Mouse (Mus musculus): ENCODE data around the gene Pkig.

Gene Pkig

DNA sequence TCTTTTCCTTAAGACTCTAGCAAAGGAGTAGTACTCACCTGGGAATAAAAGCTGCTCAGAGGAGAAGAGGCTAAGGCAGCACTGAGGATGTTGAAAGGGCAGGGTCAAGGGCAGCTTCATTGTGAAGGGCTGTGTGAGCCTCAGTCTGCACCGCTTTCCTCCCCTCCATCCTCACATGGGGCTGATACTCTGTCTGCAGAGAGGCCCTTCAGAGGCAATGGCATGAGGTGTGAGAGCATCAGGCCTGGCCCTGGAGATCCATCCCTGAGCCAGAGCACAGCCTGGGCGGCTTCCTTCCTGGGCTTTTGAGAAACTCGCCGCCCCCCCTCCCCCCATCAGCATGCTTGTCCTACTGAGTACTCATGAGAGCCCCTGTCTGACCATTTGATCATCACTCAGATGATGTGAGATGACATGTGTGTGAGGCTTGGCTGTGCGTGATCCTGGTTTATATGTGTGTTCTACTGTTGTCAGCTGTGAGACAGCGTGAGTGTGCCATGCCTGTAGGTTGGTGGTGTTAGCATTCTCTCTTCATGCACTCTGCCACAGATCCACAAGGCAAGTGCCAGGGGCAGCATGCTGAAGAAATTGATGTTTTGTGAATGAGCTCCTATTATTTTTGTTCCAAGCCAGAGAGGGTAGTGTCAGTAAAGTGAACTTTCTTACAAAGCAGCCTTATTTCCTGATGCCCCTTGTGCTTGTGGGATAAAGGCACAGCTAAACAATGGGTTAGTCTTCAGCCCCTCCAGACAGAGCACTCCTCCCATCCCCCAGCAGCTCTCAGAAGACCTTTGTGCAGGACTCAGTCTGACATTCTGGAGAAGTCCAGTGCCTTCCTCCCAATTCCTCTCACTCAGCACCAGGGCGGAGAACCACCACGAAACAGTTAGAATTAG lies 32.5 kb downstream of the Pkig start:
- ChIA-PET CTCF (interaction anchor here in 3 of 4 experiments (0.5 to 1.3 kb wide), 4 partner anchors 97 to 156 kb away, joined by 3 to 4 read pairs (median 3); no protein-coding TSS in a partner anchor), POLR2A (interaction anchor here in 2 of 4 experiments (1.0 to 2.3 kb wide), 4 partner anchors 9 to 156 kb away, joined by 3 to 4 read pairs (median 4); partner anchors contain the start of gene Pkig (in 1 of the 2))

DNA sequence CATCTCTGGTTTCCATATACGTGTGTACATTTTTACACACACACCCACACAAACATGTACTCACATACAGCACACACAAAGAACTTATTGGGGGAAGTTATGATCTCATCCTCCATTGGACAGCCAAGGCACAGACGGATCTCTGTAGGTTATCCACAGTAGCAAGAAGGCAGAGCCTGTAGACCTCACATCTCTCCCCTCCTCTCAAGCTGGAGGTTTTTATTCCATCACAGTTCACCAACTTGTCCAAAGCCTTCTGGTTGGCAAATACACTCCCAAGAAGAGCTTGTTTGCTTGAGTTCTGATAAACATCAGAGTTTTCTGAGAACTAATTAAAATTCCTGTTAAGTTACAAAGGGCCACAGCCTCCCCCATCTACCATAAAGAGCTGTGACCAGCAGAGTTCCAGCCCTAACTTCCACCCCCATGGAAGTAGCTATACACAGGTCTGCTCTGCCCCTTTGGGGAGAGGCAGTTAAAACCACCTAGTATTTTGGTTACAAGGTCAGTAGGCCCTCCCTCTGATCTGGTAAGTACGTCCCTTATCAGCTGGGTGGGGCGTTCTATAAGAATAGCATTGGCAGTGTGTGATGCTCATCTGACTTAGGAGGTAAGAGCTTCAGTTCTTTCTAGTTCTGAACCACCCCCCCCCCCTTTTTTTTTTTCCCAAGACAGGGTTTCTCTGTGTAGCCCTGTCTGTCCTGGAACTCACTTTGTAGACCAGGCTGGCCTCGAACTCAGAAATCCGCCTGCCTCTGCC lies 33.8 kb downstream of the Pkig start:
- POLR2A ChIA-PET, result interaction anchor here in 2 of 4 experiments (0.7 to 2.3 kb wide), 4 partner anchors 11 to 82 kb away, joined by 3 to 4 read pairs (median 3); no protein-coding TSS in a partner anchor

DNA sequence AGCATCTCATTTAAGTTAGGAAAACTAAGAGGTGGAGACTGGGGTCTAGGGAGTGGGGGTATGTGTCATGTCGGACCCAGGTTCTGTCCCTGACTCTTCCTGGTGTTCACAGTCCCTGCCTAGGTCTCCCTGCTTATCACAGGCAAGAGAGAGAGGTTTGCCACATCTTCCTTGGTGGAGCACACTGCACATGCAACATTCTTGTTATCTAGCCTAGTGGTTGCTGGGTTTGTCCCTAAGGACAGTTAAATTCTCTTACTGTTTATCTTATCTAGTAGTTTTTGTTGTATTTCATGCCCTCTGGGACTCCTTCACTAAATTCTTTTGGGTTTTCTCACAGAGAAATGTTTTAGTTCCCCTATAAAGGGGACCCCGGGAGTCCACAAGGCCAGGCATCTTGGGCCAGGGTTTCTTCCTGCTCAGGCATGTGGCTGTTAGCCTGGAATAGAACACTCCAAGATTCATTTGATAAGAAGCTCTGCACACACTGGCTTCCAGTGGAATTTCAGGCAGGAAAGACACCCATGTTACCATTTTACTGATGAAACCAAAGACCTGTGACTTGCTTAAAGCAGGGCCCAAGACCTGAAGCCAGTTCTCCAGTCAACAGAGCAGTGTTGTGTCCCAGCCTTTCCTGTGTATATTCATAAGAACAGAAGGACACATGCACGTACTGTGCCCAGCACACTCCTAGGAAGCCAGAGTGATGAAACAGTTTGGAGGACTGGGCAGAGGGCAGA lies 34.9 kb downstream of the Pkig start:
- CTCF ChIA-PET, result interaction anchor here in 1 of 4 experiments (0.6 kb wide), 1 partner anchor 162 kb away, joined by 3 read pairs; no protein-coding TSS in a partner anchor
- POLR2A ChIA-PET, result interaction anchor here in 1 of 4 experiments (0.8 to 1.3 kb wide), 2 partner anchors 18 to 52 kb away, joined by 3 read pairs; no protein-coding TSS in a partner anchor

More for the DNA sequence above, 33.8 kb downstream of the Pkig start:
- CTCF ChIA-PET, result interaction anchor here in 3 of 4 experiments (0.6 to 1.0 kb wide), 3 partner anchors 24 to 163 kb away, joined by 3 to 5 read pairs (median 3); no protein-coding TSS in a partner anchor

DNA sequence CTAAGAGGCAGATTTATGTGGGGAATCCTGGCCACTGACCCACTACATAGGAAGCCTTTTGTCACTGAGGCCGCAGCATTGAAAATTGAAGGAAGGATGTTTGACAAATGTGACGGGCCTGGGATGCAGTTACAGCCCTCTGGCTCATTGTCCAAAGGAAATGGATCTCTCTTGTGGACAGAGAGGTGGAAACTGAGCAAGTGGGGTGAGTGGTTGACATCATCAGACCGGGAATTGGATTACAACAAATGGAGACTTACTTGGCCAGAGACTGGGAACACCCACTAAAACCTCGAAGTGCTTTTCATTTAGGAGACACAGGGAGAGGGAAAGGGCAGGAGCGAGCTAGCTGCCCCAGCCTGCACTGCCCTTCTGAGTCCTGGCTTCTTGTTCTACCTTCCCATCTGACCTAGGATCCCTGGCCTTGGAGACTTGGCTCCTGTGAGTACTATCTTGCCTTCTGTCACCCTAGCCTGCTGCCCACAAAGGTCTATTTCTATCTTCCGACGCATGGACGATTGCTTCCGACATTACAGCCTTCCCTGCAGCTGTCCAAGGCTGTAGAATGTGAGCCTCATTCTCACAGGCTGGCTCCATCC lies 35.6 kb downstream of the Pkig start:
- POLR2A ChIA-PET, result no interaction called here

DNA sequence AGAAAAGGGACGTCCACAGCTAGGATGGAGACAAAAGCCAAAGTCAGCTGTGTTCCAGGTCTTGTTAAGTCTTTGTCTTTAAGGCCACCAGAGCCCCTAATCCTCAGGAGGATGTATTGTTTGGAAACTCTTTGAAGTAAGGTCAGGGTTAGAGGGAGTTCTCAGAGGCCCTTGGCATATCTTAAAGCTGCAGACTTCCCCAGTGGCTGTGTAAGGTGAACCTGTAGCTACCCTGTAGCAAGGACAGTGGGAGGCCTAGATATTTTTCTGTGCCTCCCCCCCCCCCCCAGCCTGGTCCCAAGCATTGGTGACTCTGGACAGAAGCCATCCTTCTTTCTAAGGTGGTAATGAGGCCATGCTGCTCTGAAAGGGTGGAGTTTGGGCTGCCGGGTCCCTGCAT lies 38.6 kb downstream of the Pkig start:
- ChIA-PET POLR2A (interaction anchor here in 1 of 4 experiments (2.5 kb wide), 1 partner anchor 50 kb away, joined by 13 read pairs; the partner anchor contains the start of gene Serinc3), CTCF (no interaction called here)

More for the DNA sequence above, 35.6 kb downstream of the Pkig start:
- CTCF ChIA-PET, result no interaction called here

DNA sequence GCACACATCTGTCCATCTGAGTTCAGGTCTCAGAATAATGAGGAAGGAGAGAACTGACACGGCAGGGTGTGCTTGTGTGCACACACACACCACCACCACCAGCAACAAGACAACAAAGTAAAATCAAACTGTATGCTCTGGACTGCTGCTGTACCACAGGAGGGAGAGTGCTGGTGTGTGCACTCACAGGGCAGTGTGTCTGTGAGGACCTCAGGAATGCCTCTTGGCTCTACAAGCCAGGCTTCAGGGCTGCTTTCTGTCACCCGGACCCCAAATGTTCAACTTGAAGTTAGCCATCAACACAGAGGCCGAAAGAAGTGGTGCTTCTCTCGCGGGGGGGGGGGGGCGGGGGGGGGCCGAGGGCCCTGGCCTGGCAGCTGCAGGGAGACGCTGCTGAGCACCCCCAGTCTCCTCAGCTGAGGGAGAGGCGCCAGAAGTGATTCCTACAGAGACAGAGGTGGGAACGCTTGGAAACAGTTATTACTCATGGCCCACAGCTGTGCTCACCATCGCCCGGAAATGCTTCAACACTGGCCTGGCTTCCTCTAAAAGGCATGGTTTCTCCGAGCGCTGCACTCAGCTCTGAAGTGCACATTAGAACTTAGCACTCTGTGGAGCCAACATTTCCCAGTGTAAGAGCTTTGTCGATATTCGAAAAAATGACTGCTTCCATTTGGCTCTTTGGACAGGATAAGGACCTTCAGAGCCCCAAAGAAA lies 39.7 kb downstream of the Pkig start:
- ChIA-PET CTCF (interaction anchor here in 1 of 4 experiments (0.7 kb wide), 1 partner anchor 107 kb away, joined by 3 read pairs; no protein-coding TSS in a partner anchor), POLR2A (interaction anchor here in 2 of 4 experiments (1.3 to 2.5 kb wide), 4 partner anchors 12 to 51 kb away, joined by 5 to 13 read pairs (median 9); partner anchors contain the start of genes Pkig (in 1 of the 2) and Serinc3 (in 1 of the 2))

DNA sequence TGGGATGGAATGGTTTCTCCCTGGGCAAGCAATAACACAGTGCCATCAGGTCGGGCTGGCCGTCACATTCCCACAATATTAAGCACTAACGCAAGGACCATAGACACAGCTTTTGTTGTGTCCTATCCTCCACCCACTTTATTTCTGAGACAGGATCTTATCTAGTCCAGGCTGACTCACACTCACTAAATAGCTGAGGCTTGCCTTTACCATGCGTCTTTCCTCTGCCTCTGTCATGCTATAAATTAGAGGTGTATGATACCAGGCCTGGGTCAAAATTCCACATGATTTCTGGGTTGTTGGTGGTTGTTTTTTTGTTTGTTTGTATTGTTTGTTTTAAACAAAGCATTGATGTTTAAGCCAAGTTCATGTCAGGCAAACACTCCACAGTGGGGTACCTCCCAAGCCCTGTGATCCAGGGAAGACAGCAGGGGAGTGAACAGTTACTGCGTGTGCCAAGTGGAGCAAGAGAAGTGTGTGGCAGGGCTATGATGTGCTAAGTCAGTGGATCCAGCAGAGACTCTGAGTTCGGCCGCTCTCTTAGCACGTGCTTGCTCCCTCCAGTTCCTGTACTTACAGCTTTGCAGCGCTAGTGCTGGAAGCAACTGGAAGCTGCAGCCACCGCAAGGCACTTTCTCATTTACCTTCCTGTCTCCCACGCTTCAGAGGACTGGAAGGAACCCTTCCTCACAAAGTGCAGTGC lies 41.0 kb downstream of the Pkig start:
- ChIA-PET POLR2A (interaction anchor here in 2 of 4 experiments (1.2 to 2.5 kb wide), 6 partner anchors 9 to 53 kb away, joined by 3 to 13 read pairs (median 5); partner anchors contain the start of genes Pkig (in 1 of the 2) and Serinc3 (in 1 of the 2)), CTCF (interaction anchor here in 1 of 4 experiments (0.9 to 1.1 kb wide), 2 partner anchors 100 to 227 kb away, joined by 3 read pairs; partner anchors contain the start of gene Fitm2)

DNA sequence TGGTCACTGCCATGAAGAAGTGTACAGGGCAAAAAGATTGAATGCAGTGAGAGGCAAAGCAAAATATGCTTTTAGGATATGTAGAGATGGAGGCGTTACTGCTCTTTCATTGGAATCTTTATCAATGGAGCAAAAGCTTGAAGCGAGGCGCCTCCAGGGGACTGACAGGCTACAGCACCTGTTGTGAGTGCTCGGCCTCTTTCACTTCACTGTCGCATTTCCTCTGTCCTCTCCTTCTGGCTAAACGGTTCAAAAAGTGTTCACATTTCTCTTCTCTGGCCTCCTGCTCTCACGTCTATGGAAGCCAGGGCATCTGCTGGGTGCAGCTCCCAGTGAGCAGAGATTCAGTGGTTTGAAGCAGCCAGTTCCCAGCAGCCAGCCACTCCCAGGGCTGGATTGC lies 44.2 kb downstream of the Pkig start:
- POLR2A ChIA-PET, result no interaction called here
- CTCF ChIA-PET, result no interaction called here

DNA sequence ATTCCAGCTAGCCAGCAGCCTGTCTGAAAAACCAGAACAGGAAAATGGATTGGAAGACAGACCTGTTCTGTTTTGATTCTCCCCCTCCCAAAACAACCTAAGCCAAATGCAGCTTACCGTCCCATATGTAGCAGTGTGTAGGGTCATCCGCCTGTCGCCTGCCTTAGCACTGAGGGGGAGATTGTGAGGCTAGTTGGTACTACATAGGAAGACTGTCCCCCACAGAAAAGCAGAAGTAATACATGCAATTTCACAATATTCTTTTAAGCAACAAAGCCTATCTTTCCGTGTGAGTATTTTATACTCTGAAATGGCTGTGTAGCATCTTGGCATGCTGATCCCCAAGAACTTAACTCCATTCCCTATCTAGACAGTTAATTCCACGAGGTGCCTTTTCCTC lies 44.7 kb downstream of the Pkig start:
- ChIA-PET POLR2A (no interaction called here), CTCF (no interaction called here)

DNA sequence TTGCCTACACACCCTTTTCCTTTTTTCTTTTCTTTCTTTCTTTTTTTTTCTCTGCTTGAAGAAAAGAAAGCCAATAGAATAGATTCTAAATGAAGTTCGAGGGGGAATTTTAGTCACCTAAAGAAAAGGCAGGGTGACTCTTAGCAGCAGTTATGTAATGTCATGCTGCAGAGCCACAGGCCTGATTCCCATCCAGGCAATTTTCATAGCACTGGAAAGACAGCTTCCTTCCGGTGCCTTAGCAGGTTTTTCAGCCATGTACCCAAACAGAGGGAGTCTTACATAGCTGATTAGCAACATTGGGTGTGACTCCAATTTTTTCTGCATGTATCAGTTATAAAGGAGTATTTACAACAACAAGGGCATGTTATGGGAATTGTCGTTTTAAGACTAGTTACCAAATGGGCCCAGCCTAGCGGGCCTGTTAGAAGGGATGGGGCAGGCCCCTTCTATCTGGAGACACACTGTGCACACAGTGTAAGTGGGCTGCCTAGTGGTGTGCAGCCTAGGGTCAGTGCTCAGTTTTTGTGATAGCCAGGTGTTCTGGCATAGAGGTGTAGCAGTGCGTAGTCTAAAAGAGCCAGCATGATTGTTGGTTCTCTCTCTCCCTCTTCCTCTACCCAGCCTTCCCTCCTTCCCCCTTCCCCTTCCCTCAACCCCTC lies 45.5 kb downstream of the Pkig start:
- CTCF ChIA-PET, result interaction anchor here in 2 of 4 experiments (0.6 kb wide), 2 partner anchors 74 to 686 kb away, joined by 3 to 4 read pairs; no protein-coding TSS in a partner anchor
- POLR2A ChIA-PET, result interaction anchor here in 1 of 4 experiments (0.8 kb wide), 1 partner anchor 9 kb away, joined by 3 read pairs; no protein-coding TSS in a partner anchor

DNA sequence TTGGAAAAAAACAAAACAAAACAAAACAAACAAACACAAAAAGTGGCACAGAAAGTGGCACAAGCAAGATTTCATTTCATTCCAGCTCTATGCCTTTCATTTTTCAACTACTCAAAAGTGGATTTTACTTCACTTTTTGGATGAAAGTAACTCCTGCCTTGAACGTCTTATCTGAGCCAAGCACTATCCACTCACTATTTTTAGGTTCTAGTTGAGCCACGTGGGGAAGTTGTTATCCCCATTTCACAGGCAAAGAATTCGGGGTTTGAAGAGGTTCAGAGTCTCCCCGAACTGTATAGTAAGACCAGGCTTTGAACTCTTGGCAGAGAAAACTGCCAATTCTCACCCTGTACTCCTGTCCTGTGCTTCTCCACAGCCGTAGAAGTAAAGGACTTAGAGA lies 50.1 kb downstream of the Pkig start:
- CTCF ChIA-PET, result interaction anchor here in 1 of 4 experiments (0.6 to 1.5 kb wide), 4 partner anchors 11 to 362 kb away, joined by 3 to 5 read pairs (median 4); no protein-coding TSS in a partner anchor
- POLR2A ChIA-PET, result interaction anchor here in 1 of 4 experiments (1.6 kb wide), 1 partner anchor 23 kb away, joined by 7 read pairs; no protein-coding TSS in a partner anchor

DNA sequence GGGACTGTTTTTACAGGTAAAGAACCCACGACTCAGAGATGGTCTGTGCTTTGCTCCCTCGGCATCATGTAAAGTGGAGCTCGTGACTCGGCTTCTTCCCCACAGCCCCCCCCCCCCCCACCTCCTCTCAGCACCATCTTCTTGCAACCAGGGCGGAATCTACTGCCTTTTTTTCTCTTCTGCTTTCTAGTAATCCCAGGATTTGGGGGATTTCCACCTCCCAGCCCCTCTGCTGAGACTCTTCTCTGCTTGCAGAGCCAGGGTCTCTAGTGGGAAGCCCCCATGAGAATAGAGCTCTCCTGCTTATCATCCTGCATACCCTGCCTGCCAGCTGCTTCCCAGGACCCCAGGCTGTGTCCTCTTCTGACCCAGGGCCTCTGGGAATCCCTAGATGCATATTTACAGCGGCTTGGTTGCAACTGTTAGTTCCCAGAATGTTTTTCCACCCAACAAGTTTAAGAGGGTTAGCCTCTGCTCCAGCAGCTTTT lies 50.6 kb downstream of the Pkig start:
- ChIA-PET CTCF (interaction anchor here in 1 of 4 experiments (0.7 to 1.5 kb wide), 3 partner anchors 10 to 174 kb away, joined by 3 to 5 read pairs (median 4); no protein-coding TSS in a partner anchor), POLR2A (interaction anchor here in 1 of 4 experiments (0.6 to 1.6 kb wide), 3 partner anchors 12 to 207 kb away, joined by 3 to 7 read pairs (median 4); no protein-coding TSS in a partner anchor)

DNA sequence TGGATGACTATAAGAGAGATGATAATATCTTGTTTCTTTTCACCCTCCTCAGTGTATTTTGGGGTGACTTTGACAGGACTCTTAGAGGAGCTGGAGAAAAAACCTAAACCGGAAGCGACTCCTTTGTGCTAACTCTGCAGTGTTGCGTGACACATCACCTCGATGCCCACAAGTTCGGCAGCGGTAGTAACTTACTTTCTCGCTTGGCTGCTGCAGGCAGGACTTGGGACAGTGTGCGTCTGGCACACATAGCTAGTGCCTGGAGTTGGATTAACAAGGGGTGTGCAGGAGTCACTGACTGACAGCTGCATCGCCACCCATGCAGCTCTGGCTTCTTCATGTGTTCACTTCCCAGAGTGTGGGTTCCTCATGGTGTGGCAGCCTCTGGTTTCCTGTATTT lies 51.8 kb downstream of the Pkig start:
- ChIA-PET CTCF (interaction anchor here in 2 of 4 experiments (1.0 kb wide), 2 partner anchors 78 kb away, joined by 3 read pairs; no protein-coding TSS in a partner anchor), POLR2A (interaction anchor here in 2 of 4 experiments (0.5 to 1.6 kb wide), 8 partner anchors 10 to 450 kb away, joined by 3 to 7 read pairs (median 3); no protein-coding TSS in a partner anchor)

DNA sequence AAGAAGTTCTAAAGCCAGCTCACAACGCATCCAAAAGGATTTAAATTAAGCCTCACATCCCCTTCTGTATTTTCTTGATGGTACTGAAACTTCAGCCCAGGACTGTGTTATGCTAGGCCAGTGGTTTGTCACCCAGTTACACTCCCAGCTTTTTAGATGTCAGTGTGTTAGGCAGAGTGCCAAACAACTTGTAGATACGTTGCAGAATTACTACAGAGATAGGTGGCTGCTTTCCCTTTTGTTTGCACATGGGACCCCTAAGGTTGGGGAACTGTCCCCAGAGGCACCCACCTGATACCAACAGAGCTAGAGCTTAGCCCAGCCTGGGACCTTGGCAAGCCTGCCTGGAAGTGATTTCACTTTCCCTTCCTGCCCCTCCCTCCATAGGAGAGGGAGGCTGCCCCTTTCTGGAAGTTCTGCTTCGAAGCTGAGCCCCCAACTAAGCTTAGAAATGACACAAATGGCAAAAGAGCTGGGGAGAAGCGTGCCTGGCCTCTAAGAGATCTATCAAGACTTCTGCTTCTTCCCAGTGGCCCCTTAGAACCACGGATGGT lies 52.5 kb downstream of the Pkig start:
- ChIA-PET POLR2A (interaction anchor here in 2 of 4 experiments (0.5 to 1.4 kb wide), 6 partner anchors 9 to 450 kb away, joined by 3 read pairs; no protein-coding TSS in a partner anchor), CTCF (interaction anchor here in 1 of 4 experiments (1.0 kb wide), 1 partner anchor 77 kb away, joined by 3 read pairs; no protein-coding TSS in a partner anchor)

DNA sequence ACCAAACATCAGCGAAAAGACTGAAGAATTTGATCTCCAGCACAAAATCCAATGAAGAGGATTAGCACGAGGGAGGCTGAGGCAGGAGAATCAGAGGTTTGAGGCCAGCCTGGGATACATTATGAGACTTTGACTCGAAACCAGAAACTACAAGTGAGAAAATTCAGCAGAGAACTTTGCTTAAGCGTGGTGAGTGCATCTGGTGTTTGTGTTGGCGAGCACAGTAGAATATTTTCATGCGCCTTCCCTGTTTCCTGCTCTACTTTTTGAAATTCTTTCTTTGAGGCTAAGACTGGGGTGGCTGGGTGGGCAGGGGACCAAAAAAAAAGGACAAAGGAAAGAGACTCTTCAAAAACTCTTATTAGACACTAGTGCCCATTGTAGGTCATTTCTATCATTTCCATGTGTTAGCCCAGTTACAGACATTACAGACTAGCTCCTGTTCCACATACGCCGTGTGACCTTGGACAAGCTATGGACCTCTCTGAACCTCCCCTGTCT lies 53.2 kb downstream of the Pkig start:
- POLR2A ChIA-PET, result interaction anchor here in 1 of 4 experiments (1.4 kb wide), 1 partner anchor 19 kb away, joined by 3 read pairs; no protein-coding TSS in a partner anchor
- CTCF ChIA-PET, result no interaction called here
